Mouse (Mus musculus): Measurements from ENCODE around the gene Sept9. TPM values are rescaled to one million over a fixed set of nuclear protein-coding genes. Genes with fewer than 3 reads are reported as not detected.

Sept9 gene
- polyA plus RNA-seq, 2 experiments from 2014 or later: 277 to 424 TPM

- no peak for ATAC-seq
Observed at GRCm38 (mm10) chr11:117246981-117247431, 47.5 kb downstream of the Sept9 start.

GRCm38 (mm10) chr11:117247541-117247940 is 48.1 kb downstream of the Sept9 start:
- no peak for ATAC-seq

- no peak for ATAC-seq
Observed at GRCm38 (mm10) chr11:117248734-117249248, 49.3 kb downstream of the Sept9 start.

GRCm38 (mm10) chr11:117249282-117249984 is 50.0 kb downstream of the Sept9 start:
- ATAC-seq: no peak

GRCm38 (mm10) chr11:117249985-117250928 is 50.8 kb downstream of the Sept9 start:
- ATAC-seq: peak; percentile 76

- ATAC-seq: no peak
Observed at GRCm38 (mm10) chr11:117251755-117252154, 52.3 kb downstream of the Sept9 start.

GRCm38 (mm10) chr11:117252846-117253245 is 53.4 kb downstream of the Sept9 start:
- no peak for ATAC-seq

- ATAC-seq: no peak
Observed at GRCm38 (mm10) chr11:117254161-117255107, 55.0 kb downstream of the Sept9 start.

- ATAC-seq: no peak
Observed at GRCm38 (mm10) chr11:117255108-117255489, 55.6 kb downstream of the Sept9 start.

GRCm38 (mm10) chr11:117256088-117256487 is 56.6 kb downstream of the Sept9 start:
- ATAC-seq: no peak

- ATAC-seq: no peak
Observed at GRCm38 (mm10) chr11:117256840-117257239, 57.4 kb downstream of the Sept9 start.

- ATAC-seq: no peak
Observed at GRCm38 (mm10) chr11:117257266-117257665, 57.8 kb downstream of the Sept9 start.

- peak; percentile 53 for ATAC-seq
Observed at GRCm38 (mm10) chr11:117257842-117258241, 58.4 kb downstream of the Sept9 start.

- ATAC-seq: no peak
Observed at GRCm38 (mm10) chr11:117259178-117259960, 59.9 kb downstream of the Sept9 start.

GRCm38 (mm10) chr11:117260631-117261030 is 61.2 kb downstream of the Sept9 start:
- ATAC-seq: no peak

- ATAC-seq: no peak
Observed at GRCm38 (mm10) chr11:117263096-117263808, 63.8 kb downstream of the Sept9 start.

GRCm38 (mm10) chr11:117264162-117265021 is 64.9 kb downstream of the Sept9 start:
- ATAC-seq: no peak

GRCm38 (mm10) chr11:117265270-117265980 is 66.0 kb downstream of the Sept9 start:
- peak; percentile 31 for ATAC-seq

Measured in CD4-positive, CD25-positive, alpha-beta regulatory T cell, adult 4 months (primary cell).